Mouse (Mus musculus): ENCODE results near the gene Wnt5a. TPM values are rescaled to one million over a fixed set of nuclear protein-coding genes. Genes with fewer than 3 reads are reported as not detected.

Gene Wnt5a
- total RNA-seq, 2 experiments from 2014 or later, result 10.1 to 11.2 TPM

GRCm38 (mm10) chr14:28509441-28510340 lies 5.1 kb downstream of the Wnt5a start:
- DNase-seq, result peak in 1 of 2 experiments; percentile 8

GRCm38 (mm10) chr14:28510341-28511028 lies 5.9 kb downstream of the Wnt5a start:
- peak in 1 of 2 experiments; percentile 27 for DNase-seq

DNA sequence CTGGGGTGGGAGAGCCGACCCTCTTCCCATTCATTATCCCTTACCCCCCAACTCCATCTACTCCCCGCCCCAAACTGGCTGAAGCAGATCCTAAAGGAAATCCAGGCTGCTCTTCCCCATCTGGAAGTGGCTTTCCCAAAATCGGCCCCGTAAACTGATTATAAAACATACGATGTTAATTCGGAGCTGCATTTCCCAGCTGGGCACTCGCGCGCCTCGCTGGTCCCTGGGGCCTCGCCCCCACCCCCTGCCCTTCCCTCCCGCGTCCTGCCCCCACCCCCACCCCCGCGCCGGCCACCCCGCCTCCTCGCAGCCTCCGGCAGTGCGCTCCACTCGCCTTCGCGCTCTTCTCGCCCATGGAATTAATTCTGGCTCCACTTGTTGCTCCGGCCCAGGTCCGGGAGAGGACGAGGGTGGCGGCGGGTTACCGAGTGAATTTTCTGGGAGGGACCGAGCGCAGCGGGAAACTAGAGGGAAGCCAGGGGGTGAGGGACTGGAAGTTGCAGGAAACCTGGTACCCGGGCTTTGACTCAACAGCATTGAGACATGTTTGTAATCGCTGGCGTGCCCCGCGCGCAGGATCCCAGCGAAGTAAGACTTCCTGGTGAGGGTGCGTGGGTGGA lies 6.6 kb downstream of the Wnt5a start:
- DNase-seq, result peak in 1 of 2 experiments; percentile 4

GRCm38 (mm10) chr14:28512805-28513590 lies 8.4 kb downstream of the Wnt5a start:
- DNase-seq, result no peak

GRCm38 (mm10) chr14:28514171-28514570 lies 9.6 kb downstream of the Wnt5a start:
- no peak for DNase-seq

DNA sequence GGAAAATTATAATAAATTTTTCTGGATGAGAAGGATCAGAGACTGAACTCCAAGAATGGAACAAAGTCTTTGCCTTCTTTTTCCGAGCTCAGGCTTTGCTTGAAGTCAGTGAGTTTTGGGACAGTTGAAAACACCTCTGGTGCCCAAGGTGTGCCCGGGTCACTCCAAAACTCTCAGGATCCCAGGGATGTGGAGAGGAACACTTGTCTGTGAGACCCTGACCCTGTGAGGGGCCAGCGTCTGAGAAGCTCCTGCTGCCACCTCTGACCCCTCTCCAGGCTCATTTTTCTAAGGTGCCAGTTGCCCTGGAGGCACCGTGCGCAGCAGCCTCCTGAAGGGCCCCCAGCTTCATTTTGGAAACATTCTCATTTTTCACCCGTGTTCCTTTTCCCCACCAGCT lies 10.8 kb downstream of the Wnt5a start:
- DNase-seq, result no peak

GRCm38 (mm10) chr14:28517631-28518560 lies 13.3 kb downstream of the Wnt5a start:
- DNase-seq, result no peak

GRCm38 (mm10) chr14:28521106-28521505 lies 16.6 kb downstream of the Wnt5a start:
- no peak for DNase-seq

- no peak for DNase-seq
Observed at GRCm38 (mm10) chr14:28522611-28523010, 18.1 kb downstream of the Wnt5a start.

GRCm38 (mm10) chr14:28525566-28525965 lies 21.0 kb downstream of the Wnt5a start:
- no peak for DNase-seq

GRCm38 (mm10) chr14:28528151-28528685 lies 23.7 kb downstream of the Wnt5a start:
- DNase-seq, result no peak

- no peak for DNase-seq
Observed at GRCm38 (mm10) chr14:28531531-28531930, 27.0 kb downstream of the Wnt5a start.

DNA sequence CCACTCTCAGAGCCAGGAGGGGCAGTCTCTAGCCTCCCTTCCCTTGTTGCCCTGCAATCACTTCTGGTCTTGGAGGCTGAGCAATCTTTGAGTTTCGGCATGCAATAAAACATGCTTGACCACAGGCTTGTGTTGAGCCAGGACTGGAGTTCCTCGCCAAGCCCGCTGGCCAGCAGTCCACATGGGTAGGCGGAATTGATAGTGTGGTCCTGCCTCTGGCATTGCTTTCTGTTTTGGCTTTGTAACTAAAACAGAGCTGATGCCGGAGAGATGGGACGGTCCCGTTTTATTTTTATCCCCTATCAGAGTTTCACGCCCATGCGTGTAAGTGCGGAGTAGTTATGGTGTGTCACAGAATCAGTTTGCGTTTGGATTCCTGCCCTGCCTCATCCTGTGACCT lies 28.4 kb downstream of the Wnt5a start:
- DNase-seq, result no peak

GRCm38 (mm10) chr14:28533876-28534275 lies 29.3 kb downstream of the Wnt5a start:
- DNase-seq, result no peak

GRCm38 (mm10) chr14:28535814-28536213 lies 31.3 kb downstream of the Wnt5a start:
- DNase-seq, result peak; percentile 10 to 29

- no peak for DNase-seq
Observed at GRCm38 (mm10) chr14:28539577-28539976, 35.0 kb downstream of the Wnt5a start.

DNA sequence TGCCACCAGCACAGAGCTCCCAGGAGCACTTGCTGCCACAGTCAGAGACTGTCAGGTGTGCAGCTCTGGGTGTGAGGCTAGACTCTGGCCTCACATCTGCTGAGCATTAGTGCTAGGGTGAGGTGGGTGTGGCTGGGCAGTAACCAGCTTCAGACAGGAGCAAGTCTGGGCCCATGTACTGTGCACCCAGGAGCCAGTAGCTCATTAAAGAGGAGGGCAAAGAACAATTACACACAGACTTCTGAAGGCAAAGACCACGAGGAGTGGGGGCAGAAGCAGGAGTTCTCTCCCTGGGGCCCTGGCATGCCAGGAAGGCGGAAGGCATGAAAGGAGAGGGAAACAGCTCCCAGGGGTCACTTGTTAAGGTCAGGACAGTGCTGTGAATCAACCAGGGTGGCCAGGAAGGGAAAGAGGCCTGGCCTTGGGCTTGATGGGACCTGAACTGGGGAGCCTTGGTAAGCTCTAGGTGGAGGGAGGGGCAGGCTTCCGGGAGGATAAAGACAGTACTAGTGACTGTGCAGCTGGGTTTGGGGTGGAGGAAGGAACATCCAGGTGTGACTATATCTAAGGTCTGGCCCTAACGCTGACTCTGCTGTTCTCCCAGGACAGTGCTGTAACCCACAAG lies 37.7 kb downstream of the Wnt5a start:
- DNase-seq, result no peak

DNA sequence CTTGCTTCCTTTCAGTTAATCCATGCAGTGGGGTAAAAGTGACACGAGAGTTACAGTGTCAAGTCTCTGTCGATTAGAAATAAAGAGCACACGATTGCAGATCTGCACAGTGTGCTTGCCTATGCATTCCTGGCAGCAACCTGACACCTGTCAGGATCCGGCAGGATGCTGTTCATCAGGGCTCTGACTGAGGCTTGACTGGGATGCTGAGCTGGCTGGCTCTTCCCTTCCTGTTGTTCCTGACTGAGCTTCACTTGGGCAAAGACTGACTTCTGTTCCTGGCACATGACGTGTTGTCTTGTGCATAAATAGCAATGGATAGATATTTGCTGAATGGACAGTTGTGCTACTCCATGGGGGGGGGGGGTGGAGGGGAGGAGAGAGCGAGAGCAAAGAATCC lies 57.3 kb downstream of the Wnt5a start:
- DNase-seq, result no peak
